Mouse (Mus musculus): Measurements from ENCODE around the gene Olfr418. TPM values are rescaled to one million over a fixed set of nuclear protein-coding genes. Genes with fewer than 3 reads are reported as not detected.

Gene Olfr418
- polyA plus RNA-seq, 1 experiment from 2014 or later: not detected

DNA sequence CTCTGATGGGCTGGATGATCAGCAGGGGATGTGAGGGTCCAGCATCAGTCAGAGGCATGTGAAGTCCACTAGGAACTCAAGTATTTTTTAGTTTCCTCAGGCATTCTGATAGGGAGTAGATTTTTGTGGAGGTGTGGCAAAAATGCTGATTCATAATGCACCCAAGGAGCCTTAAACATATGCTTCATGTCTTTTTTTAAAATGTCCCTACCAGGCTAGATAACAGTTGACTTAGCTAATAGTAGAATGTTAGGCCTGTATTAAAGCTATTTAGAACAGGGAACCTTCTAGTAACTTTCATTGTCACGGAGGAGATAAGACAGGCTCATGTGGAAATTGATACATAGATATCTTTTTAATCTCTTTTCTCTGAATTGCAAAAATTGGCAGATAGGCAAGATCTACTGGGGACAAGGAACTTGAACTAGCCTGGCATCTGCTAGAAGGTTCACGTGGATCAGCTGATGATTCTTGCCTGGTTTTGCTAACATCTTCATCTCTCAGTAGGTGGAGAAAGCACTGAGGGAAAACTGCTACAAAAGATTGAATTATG is 52.2 kb downstream of the Olfr418 start:
- no peaks in the 10 kb centered on the region for H3K4me1 ChIP-seq (ENCODE audit: control insufficient read depth, insufficient read depth, low read length)
- H3K9me3 ChIP-seq (ENCODE audit: control insufficient read depth, low read length): no peaks in the 10 kb centered on the region
- DNase-seq (ENCODE audit: low spot score, missing footprints) (no peak), ATAC-seq (ENCODE audit: low FRiP score) (no peak)
- no peak overlapping the region for H3K4me3 ChIP-seq (ENCODE audit: low read depth, low read length)
- no peak overlapping the region for H3K9ac ChIP-seq (ENCODE audit: low read length)
- H3K36me3 ChIP-seq (ENCODE audit: control insufficient read depth, insufficient read depth, low read length): no peaks in the 10 kb centered on the region
- H3K27me3 ChIP-seq (ENCODE audit: control insufficient read depth, insufficient read depth, low read length): no peaks in the 10 kb centered on the region
- 87% methylated on average over 2 of the region's 2 CpGs for WGBS
- H3K27ac ChIP-seq (ENCODE audit: low read depth, low read length): no peak overlapping the region
- H3K4me2 ChIP-seq: no peak overlapping the region

DNA sequence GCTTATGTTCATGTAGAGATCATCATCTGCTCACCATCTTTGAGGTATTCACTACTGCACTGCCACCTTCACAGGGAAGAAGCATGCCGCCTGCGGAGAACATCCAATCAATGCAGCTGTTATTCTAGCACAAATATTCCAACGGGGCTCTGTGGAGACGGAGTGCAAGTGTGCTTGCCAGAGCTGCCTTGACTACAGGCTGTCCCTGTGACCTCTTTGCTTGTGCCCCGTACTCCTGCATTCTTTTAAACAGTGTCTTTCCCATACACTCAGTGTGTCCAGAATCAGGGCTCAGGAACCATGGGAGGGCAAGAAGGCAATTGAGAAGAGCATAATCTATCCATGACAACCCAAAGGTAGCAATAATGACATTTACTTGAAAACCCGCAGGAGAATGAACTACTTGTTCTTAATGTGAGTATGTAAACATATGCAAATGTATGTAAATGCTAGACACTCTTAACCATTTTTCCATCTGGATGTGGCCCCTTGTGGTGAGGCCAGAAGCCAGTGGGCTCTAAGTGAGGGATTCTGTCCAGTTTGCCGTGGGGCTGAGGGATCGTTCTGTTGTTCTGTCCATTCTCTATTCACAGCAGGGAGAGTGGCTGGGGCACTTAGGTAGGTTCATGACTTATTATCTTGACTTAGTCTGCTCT is 55.9 kb downstream of the Olfr418 start:
- ATAC-seq (ENCODE audit: low FRiP score): no peak
- no peaks in the 10 kb centered on the region for H3K27me3 ChIP-seq (ENCODE audit: control insufficient read depth, insufficient read depth, low read length)

DNA sequence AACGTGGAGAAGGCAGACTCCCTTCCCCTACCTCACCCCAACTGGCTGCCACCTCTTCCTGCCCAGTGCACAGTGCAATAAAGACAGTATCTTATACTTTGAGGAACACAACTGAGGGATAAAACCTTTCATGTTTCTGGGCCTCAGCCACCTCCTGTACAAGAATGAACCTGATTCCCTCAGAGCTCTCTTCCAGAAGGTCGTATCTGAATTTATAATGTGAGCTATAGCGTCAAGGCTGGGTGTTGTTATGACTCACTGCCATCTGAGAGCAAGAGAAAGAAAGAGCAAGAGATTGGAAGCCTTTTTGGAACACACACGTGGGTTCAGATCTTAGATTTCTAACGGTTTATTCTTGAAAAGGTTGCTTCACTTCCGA is 56.4 kb downstream of the Olfr418 start:
- H3K27me3 ChIP-seq (ENCODE audit: control insufficient read depth, insufficient read depth, low read length): no peaks in the 10 kb centered on the region
- no peak for ATAC-seq (ENCODE audit: low FRiP score)
- no peaks in the 10 kb centered on the region for H3K36me3 ChIP-seq (ENCODE audit: control insufficient read depth, insufficient read depth, low read length)
- H3K27ac ChIP-seq (ENCODE audit: low read depth, low read length): no peak overlapping the region
- H3K4me1 ChIP-seq (ENCODE audit: control insufficient read depth, insufficient read depth, low read length): no peaks in the 10 kb centered on the region
- H3K9me3 ChIP-seq (ENCODE audit: control insufficient read depth, low read length): no peaks in the 10 kb centered on the region
- H3K4me3 ChIP-seq (ENCODE audit: low read depth, low read length): no peak overlapping the region
- WGBS: 78% methylated on average over 6 of the region's 6 CpGs
- no peak overlapping the region for H3K4me2 ChIP-seq
- no peak overlapping the region for H3K9ac ChIP-seq (ENCODE audit: low read length)
- DNase-seq (ENCODE audit: low spot score, missing footprints): no peak

More for the DNA sequence above, 55.9 kb downstream of the Olfr418 start:
- Histone ChIP-seq H3K9ac (ENCODE audit: low read length) (no peak overlapping the region), H3K4me3 (ENCODE audit: low read depth, low read length) (no peak overlapping the region), H3K9me3 (ENCODE audit: control insufficient read depth, low read length) (no peaks in the 10 kb centered on the region), H3K27ac (ENCODE audit: low read depth, low read length) (no peak overlapping the region), H3K36me3 (ENCODE audit: control insufficient read depth, insufficient read depth, low read length) (no peaks in the 10 kb centered on the region), H3K4me1 (ENCODE audit: control insufficient read depth, insufficient read depth, low read length) (no peaks in the 10 kb centered on the region), H3K4me2 (no peak overlapping the region)
- WGBS: 76% methylated on average over 8 of the region's 8 CpGs
- no peak for DNase-seq (ENCODE audit: low spot score, missing footprints)

Other genes starting within 250 kb of the Olfr418 start
- gene Olfr1408, start 128.6 kb upstream of the Olfr418 start, polyA plus RNA-seq (2014; fragmentation: Nextera tagmentation; extraction: Ambion mirVana): not detected in 2 replicates
- gene Olfr1406, start 75.4 kb upstream of the Olfr418 start, polyA plus RNA-seq (2014; fragmentation: Nextera tagmentation; extraction: Ambion mirVana): not detected in 2 replicates
- not detected in 2 replicates for gene Olfr218, start 68.2 kb upstream of the Olfr418 start, polyA plus RNA-seq (2014; fragmentation: Nextera tagmentation; extraction: Ambion mirVana)
- gene Olfr1404, start 53.6 kb upstream of the Olfr418 start, polyA plus RNA-seq (2014; fragmentation: Nextera tagmentation; extraction: Ambion mirVana): not detected in 2 replicates
- not detected in 2 replicates for gene Fcer1a, start 38.8 kb upstream of the Olfr418 start, polyA plus RNA-seq (2014; fragmentation: Nextera tagmentation; extraction: Ambion mirVana)
- gene Mptx2, start 11.8 kb downstream of the Olfr418 start, polyA plus RNA-seq (2014; fragmentation: Nextera tagmentation; extraction: Ambion mirVana): not detected in 2 replicates
- gene Ackr1, start 67.7 kb downstream of the Olfr418 start, polyA plus RNA-seq (2014; fragmentation: Nextera tagmentation; extraction: Ambion mirVana): 3.5 and 5.4 TPM in 2 replicates
- gene Aim2, start 84.9 kb downstream of the Olfr418 start, polyA plus RNA-seq (2014; fragmentation: Nextera tagmentation; extraction: Ambion mirVana): 4.1 and 6.6 TPM in 2 replicates
- 19.4 and 22.9 TPM in 2 replicates for gene Cadm3, start 101.7 kb downstream of the Olfr418 start, polyA plus RNA-seq (2014; fragmentation: Nextera tagmentation; extraction: Ambion mirVana)
- not detected in 2 replicates for gene Ifi206, start 225.0 kb downstream of the Olfr418 start, polyA plus RNA-seq (2014; fragmentation: Nextera tagmentation; extraction: Ambion mirVana)